Comparison of ENCODE assay signal across 8 mouse cellular contexts in the genomic region with DNA sequence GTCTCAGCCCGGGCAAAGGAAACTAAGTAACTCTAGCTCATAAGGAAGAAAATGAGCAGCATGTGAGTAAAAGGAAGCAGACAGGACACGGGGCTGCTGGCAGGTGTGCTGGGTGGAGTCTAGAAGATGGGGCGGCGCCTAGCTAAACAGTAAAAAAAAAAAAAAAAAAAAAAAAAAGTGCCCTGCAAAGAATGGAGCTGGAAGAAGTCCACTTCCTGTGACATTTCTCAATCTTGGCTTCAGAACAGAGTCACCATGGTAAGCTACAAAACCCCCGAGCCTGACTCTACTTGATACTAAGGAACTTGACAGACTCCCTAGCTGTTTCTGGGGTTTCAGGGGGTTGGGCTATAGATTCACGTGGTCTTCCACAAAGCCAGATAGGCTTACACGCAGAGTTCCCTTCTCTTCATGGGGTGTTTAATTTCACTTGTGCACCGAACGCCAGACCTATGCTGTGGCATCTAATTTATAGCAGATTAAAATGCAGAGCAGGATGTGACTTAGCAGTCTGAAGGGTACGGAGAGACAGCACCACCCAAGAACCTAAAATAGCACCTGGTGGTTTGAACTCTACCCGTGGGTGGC.
A peak's percentile ranks its signal among the peaks of the same experiment; 100 is the strongest.
DNase-seq lines count a peak whose midpoint lies in the region; ATAC-seq and TF ChIP-seq lines count a peak whose summit lies in the region.

No protein-coding gene starts in this region.

- 0 out of 2 replicates have a peak overlapping the region, but pooled peaks have one; percentile 1 for H3K4me3 ChIP-seq in embryonic facial prominence, embryonic 12.5 days
- peak overlapping the region; percentile 24 for H3K4me3 ChIP-seq in lung, postnatal 0 days (ENCODE audit: low read depth, low read length)
- no peak overlapping the region for H3K4me3 ChIP-seq in forebrain, embryonic 11.5 days (ENCODE audit: low read depth, low read length)

- intact Hi-C loops in left cerebral cortex, postnatal 10 days (cut with DNase I), result no loop called here

- no peaks in the 10 kb centered on the region for H3K36me3 ChIP-seq in embryonic facial prominence, embryonic 12.5 days
- no peaks in the 10 kb centered on the region for H3K36me3 ChIP-seq in lung, postnatal 0 days (ENCODE audit: insufficient read depth, low read length)
- H3K36me3 ChIP-seq in forebrain, embryonic 11.5 days (ENCODE audit: control insufficient read depth, insufficient read depth, low read length), result no peaks in the 10 kb centered on the region

- ATAC-seq in embryonic facial prominence, embryonic 12.5 days (ENCODE audit: insufficient number of reproducible peaks, insufficient read depth, low FRiP score, low TSS enrichment), result no peak; the same call in 1 of the 2 replicates
- peak; percentile 75 for ATAC-seq in lung, postnatal 0 days
- no peak for ATAC-seq in forebrain, embryonic 11.5 days (replicated peaks; ENCODE audit: low FRiP score)

- H3K4me1 ChIP-seq in embryonic facial prominence, embryonic 12.5 days, result peaks cover 31% of the 10 kb centered on the region
- H3K4me1 ChIP-seq in lung, postnatal 0 days (ENCODE audit: insufficient read depth, low read depth, low read length), result no peaks in the 10 kb centered on the region; the same call in 1 of the 2 replicates
- no peaks in the 10 kb centered on the region; the same call in 1 of the 2 replicates for H3K4me1 ChIP-seq in forebrain, embryonic 11.5 days (replicated peaks; ENCODE audit: control insufficient read depth, insufficient read depth, low read length)

- H3K27me3 ChIP-seq in embryonic facial prominence, embryonic 12.5 days, result no peaks in the 10 kb centered on the region
- no peaks in the 10 kb centered on the region for H3K27me3 ChIP-seq in lung, postnatal 0 days (replicated peaks; ENCODE audit: insufficient read depth, low read length)
- H3K27me3 ChIP-seq in forebrain, embryonic 11.5 days (ENCODE audit: control insufficient read depth, insufficient read depth, low read length), result no peaks in the 10 kb centered on the region

- WGBS in embryonic facial prominence, embryonic 12.5 days, result 19% methylated on average over 11 of the region's 11 CpGs
- 18% methylated on average over 11 of the region's 11 CpGs for WGBS in lung, postnatal 0 days
- WGBS in forebrain, embryonic 11.5 days, result 45% methylated on average over 11 of the region's 11 CpGs

- H3K4me2 ChIP-seq in embryonic facial prominence, embryonic 12.5 days (replicated peaks), result peak overlapping the region; percentile 39
- peak overlapping the region; percentile 54 for H3K4me2 ChIP-seq in lung, postnatal 0 days (replicated peaks; ENCODE audit: low read depth, low read length)
- H3K4me2 ChIP-seq in forebrain, embryonic 11.5 days (ENCODE audit: low read depth, low read length, severe bottlenecking), result no peak overlapping the region

- H3K9me3 ChIP-seq in embryonic facial prominence, embryonic 12.5 days, result 0 out of 2 replicates have a peak, but pooled peaks cover 4% of the 10 kb centered on the region
- no peaks in the 10 kb centered on the region for H3K9me3 ChIP-seq in lung, postnatal 0 days (ENCODE audit: low read length)
- H3K9me3 ChIP-seq in forebrain, embryonic 11.5 days (ENCODE audit: control insufficient read depth, low read length), result no peaks in the 10 kb centered on the region

- TF ChIP-seq CTCF in lung, postnatal 0 days (IDR thresholded peaks at IDR 0.05), result no peak

- peak overlapping the region; percentile 55; the same call in 1 of the 2 replicates for H3K27ac ChIP-seq in embryonic facial prominence, embryonic 12.5 days
- peak overlapping the region; percentile 57 for H3K27ac ChIP-seq in lung, postnatal 0 days (ENCODE audit: low read length)
- no peak overlapping the region for H3K27ac ChIP-seq in forebrain, embryonic 11.5 days (ENCODE audit: low read depth, low read length)

- H3K9ac ChIP-seq in embryonic facial prominence, embryonic 12.5 days, result no peak overlapping the region
- H3K9ac ChIP-seq in lung, postnatal 0 days (replicated peaks; ENCODE audit: low read depth), result no peak overlapping the region
- H3K9ac ChIP-seq in forebrain, embryonic 11.5 days (ENCODE audit: low read length), result no peak overlapping the region

- TF ChIP-seq EP300 in lung, postnatal 0 days (IDR thresholded peaks at IDR 0.05), result no peak

- peak; percentile 54 for DNase-seq in right cerebral cortex, adult 18-20 months
- DNase-seq in right cerebral cortex, postnatal 4 days, result no peak
- peak; percentile 57 for DNase-seq in kidney, adult 9 months
- peak; percentile 83 for DNase-seq in lung, postnatal 0 days (ENCODE audit: low spot score)
- peak; percentile 68 for DNase-seq in thymus, postnatal 25 days
- DNase-seq in forebrain, embryonic 11.5 days (ENCODE audit: low spot score), result no peak
- no peak for DNase-seq in left cerebral cortex, postnatal 10 days (ENCODE audit: extremely low spot score in 1 of 2, low spot score in 2 of 2)

Comparison
In these comparisons a context has a peak if more than half of its experiments do, and no peak if none do; other contexts are left out.
1. DNase-seq: peak in right cerebral cortex, adult 18-20 months (single experiment), kidney, adult 9 months (single experiment), lung, postnatal 0 days (single experiment) and thymus, postnatal 25 days (single experiment); none in right cerebral cortex, postnatal 4 days (single experiment), forebrain, embryonic 11.5 days (single experiment) and left cerebral cortex, postnatal 10 days (0 of 2).